Mouse (Mus musculus): ENCODE results near the gene Gm20532. TPM values are rescaled to one million over a fixed set of nuclear protein-coding genes. Genes with fewer than 3 reads are reported as not detected.

Gm20532 gene
- total and polyA plus RNA-seq, 2 experiments from 2014 or later: 0.25 TPM; not detected in 1

DNA sequence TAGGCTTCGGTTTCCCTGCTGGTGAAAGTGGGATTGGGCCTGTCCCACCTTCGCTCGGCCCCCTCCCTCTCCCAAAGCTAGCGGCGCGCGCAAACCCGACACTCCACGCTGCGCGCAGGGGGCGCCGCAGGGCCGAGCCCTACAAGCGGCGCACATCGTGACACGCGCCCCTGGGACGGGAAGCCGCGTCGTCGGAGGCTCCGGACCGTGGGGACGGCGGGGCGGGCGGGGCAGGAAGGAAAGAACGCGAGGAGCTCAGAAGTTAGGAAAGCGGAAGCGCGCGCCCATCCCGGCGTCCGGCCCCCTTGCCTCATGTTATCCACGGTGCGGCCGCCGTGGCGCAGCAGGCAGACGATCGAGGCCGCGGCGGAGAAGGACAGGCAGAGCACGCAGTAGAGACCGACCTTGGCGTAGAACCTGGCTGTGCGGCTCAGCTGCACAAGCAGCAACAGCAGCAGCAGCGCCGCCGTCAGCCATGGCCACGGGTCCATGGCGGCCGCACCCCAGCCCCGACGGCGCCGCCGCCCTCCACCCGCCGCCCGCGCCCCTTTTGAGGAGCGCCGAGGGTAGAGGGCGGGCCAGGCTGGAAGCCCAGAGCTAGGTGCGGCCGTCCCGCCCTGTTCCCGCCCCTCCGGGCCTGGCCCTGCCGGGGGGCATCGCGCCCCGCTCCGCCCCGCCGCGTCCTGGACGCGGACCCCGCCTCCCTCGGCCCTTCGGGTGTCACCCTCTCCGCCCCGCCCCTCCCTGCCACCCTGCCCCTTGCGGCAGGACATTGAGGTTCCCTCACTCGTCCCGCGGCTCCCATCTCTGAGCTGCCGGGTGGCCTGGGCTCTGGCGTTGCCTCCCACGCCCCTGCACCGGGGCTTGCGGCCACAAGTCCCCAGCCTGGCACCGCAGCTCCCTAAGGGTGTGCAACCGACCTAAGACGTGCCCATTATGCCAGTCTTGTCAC, 17.6 kb downstream of the Gm20532 start, which contains the start of gene Agpat2:
Gene Agpat2, minus strand, starts transcription at position 698 of the 952 bp plus-strand sequence.
- peak; percentile 56 for TF ChIP-seq CTCF (IDR thresholded peaks at IDR 0.05)
- peak; percentile 82 for ATAC-seq (ENCODE audit: low FRiP score)

DNA sequence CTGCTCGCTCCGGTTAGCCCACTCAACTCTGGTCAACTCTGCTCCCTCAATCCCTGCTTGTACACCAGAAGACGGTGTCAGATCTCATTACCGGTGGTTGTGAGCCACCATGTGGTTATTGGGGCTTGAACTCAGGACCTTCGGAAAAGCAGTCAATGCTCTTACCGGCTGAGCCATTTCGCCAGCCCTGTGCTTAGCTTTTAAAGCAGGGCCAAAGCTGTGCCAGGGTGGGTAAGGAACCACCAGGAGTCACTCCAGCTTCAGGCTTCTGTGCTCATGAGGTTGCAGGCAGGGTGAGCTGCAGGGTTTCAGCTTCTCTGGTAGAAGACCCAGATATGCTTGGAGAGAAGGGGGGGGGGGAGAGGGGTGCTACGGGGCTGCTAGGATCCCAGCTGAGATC, 18.9 kb downstream of the Gm20532 start:
- H3K4me1 ChIP-seq (ENCODE audit: insufficient read depth, low read length): peaks cover 4% of the 10 kb centered on the region; the same call in 1 of the 2 replicates
- no peak overlapping the region for H3K4me3 ChIP-seq (ENCODE audit: low read depth, low read length)
- no peaks in the 10 kb centered on the region for H3K36me3 ChIP-seq (ENCODE audit: insufficient read depth, low read length)
- WGBS: 86% methylated on average over 8 of the region's 8 CpGs
- H3K27me3 ChIP-seq (ENCODE audit: insufficient read depth, low read length): peaks cover 8% of the 10 kb centered on the region; the same call in 1 of the 2 replicates
- DNase-seq (ENCODE audit: low spot score) (no peak), ATAC-seq (ENCODE audit: low FRiP score) (no peak)
- no peak overlapping the region for H3K4me2 ChIP-seq (ENCODE audit: low read depth, low read length, poor library complexity, severe bottlenecking)
- no peaks in the 10 kb centered on the region for H3K9me3 ChIP-seq (ENCODE audit: low read length)
- TF ChIP-seq CTCF (IDR thresholded peaks at IDR 0.05): no peak
- no peak overlapping the region for H3K27ac ChIP-seq (ENCODE audit: low read depth, low read length)
- no peak overlapping the region for H3K9ac ChIP-seq (replicated peaks; ENCODE audit: low read length, poor library complexity, severe bottlenecking)

More for the DNA sequence above, 17.6 kb downstream of the Gm20532 start, which contains the start of gene Agpat2:
- no peaks in the 10 kb centered on the region for H3K9me3 ChIP-seq (ENCODE audit: low read length)
- H3K27me3 ChIP-seq (ENCODE audit: insufficient read depth, low read length): peaks cover 8% of the 10 kb centered on the region; the same call in 1 of the 2 replicates
- H3K4me1 ChIP-seq (ENCODE audit: insufficient read depth, low read length): peaks cover 4% of the 10 kb centered on the region; the same call in 1 of the 2 replicates
- peak; percentile 66 for DNase-seq (ENCODE audit: low spot score)
- WGBS: under 1% methylated on average over 63 of the region's 103 CpGs
- H3K4me3 ChIP-seq (ENCODE audit: low read depth, low read length): peak within 1 kb of the TSS; percentile 49
- no peak within 1 kb of the TSS for H3K27ac ChIP-seq (ENCODE audit: low read depth, low read length)
- H3K9ac ChIP-seq (replicated peaks; ENCODE audit: low read length, poor library complexity, severe bottlenecking): peak within 1 kb of the TSS; percentile 66
- no peaks in the 10 kb centered on the region for H3K36me3 ChIP-seq (ENCODE audit: insufficient read depth, low read length)
- peak within 1 kb of the TSS; percentile 79 for H3K4me2 ChIP-seq (ENCODE audit: low read depth, low read length, poor library complexity, severe bottlenecking)

DNA sequence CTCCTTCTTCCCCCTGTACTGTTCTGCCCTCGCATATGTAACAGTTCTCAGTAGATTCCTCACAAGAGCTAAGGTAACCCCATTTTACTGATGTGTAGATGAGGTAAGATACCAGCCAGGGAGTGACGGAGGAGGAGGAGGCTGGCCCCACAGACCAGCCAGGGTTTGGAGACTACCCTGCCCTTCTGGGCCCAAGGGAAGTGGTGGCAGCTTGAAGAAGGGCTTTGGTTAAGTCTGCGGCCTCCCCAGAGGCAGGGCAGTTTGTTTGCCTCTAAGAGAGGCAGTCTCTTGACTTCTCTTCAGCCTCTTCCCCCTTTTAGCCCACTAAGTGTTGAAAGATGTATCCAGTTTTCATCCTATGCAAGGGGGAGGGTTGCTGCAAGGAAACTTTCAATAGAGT, 20.1 kb downstream of the Gm20532 start:
- WGBS: 85% methylated on average over 3 of the region's 3 CpGs
- ATAC-seq (ENCODE audit: low FRiP score) (no peak), DNase-seq (ENCODE audit: low spot score) (no peak)
- H3K27ac ChIP-seq (ENCODE audit: low read depth, low read length): no peak overlapping the region
- H3K4me2 ChIP-seq (ENCODE audit: low read depth, low read length, poor library complexity, severe bottlenecking): no peak overlapping the region
- no peak overlapping the region for H3K4me3 ChIP-seq (ENCODE audit: low read depth, low read length)
- no peak for TF ChIP-seq CTCF (IDR thresholded peaks at IDR 0.05)
- no peaks in the 10 kb centered on the region for H3K9me3 ChIP-seq (ENCODE audit: low read length)
- H3K36me3 ChIP-seq (ENCODE audit: insufficient read depth, low read length): no peaks in the 10 kb centered on the region
- peaks cover 8% of the 10 kb centered on the region; the same call in 1 of the 2 replicates for H3K27me3 ChIP-seq (ENCODE audit: insufficient read depth, low read length)
- peaks cover 4% of the 10 kb centered on the region; the same call in 1 of the 2 replicates for H3K4me1 ChIP-seq (ENCODE audit: insufficient read depth, low read length)
- H3K9ac ChIP-seq (replicated peaks; ENCODE audit: low read length, poor library complexity, severe bottlenecking): no peak overlapping the region

DNA sequence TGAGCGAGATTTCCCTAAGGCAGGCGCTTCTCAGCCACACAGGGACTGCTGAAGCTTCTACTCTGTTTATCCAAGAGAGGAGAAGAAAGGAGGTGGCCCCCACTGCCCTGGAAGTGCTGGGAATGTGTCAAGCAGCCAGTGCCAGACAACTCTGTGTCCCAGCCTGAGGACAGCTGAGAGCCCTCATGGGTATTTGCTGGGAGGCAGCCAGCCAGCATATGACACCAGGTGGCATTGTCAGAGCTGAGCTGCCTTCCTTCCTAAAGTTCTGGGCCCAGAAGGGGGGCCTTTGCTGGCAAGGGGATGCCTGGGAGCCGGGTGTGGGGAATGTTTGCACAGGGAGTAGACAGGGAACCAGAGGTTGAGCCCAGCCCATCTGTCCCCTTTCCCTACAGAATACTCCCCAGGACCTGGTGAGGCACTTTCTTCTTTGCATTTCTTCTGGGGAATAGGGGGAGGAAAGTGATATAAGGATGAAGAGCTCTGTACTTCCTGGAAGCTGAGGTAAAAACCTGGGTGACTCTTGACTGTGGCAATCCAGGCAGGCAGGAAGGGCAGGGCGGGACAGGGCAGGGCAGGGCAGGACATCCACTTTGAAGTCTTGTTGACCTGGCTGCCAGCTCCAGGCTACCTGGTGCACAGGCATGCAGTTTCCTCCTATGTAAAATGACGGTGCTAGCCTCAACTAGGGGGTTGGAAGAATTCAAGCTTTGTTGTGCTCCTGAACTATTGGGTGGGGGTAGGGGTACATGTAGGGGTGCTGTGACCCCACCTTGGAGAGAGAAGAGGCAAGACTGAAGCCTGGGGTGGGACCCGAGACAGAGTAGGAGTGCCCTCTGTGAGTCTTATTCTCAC, 20.8 kb downstream of the Gm20532 start:
- no peak for TF ChIP-seq CTCF (IDR thresholded peaks at IDR 0.05)
- ATAC-seq (ENCODE audit: low FRiP score) (no peak), DNase-seq (ENCODE audit: low spot score) (peak; percentile 10)
- H3K36me3 ChIP-seq (ENCODE audit: insufficient read depth, low read length): no peaks in the 10 kb centered on the region
- H3K27ac ChIP-seq (ENCODE audit: low read depth, low read length): no peak overlapping the region
- H3K4me2 ChIP-seq (ENCODE audit: low read depth, low read length, poor library complexity, severe bottlenecking): no peak overlapping the region
- no peaks in the 10 kb centered on the region for H3K9me3 ChIP-seq (ENCODE audit: low read length)
- peaks cover 8% of the 10 kb centered on the region; the same call in 1 of the 2 replicates for H3K27me3 ChIP-seq (ENCODE audit: insufficient read depth, low read length)
- no peak overlapping the region for H3K4me3 ChIP-seq (ENCODE audit: low read depth, low read length)
- H3K9ac ChIP-seq (replicated peaks; ENCODE audit: low read length, poor library complexity, severe bottlenecking): no peak overlapping the region
- H3K4me1 ChIP-seq (ENCODE audit: insufficient read depth, low read length): peaks cover 4% of the 10 kb centered on the region; the same call in 1 of the 2 replicates
- 52% methylated on average over 6 of the region's 6 CpGs for WGBS

DNA sequence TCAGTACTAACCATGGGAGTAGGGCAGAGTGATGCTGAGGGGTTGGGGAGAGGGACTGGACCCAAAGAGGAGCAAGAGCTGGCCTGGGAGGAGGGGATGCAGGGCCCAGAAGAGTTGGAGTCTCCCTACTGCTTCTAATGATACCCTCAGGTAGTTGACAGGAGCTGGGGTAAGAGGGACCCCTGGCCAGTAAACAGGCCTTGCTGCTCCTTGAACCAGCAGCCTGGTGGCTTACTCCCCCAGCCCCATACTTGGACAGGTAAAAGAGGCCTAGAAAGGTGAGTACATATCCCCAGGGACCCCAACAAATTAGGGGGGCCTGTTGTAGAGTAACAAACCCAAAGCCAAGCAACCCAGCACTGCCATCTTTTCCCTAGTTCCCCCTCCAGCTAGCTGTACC, 22.3 kb downstream of the Gm20532 start:
- H3K27me3 ChIP-seq (ENCODE audit: insufficient read depth, low read length): peaks cover under 1% of the 10 kb centered on the region; the same call in 1 of the 2 replicates
- DNase-seq (ENCODE audit: low spot score) (no peak), ATAC-seq (ENCODE audit: low FRiP score) (no peak)
- no peak overlapping the region for H3K27ac ChIP-seq (ENCODE audit: low read depth, low read length)
- no peak overlapping the region for H3K4me2 ChIP-seq (ENCODE audit: low read depth, low read length, poor library complexity, severe bottlenecking)
- H3K36me3 ChIP-seq (ENCODE audit: insufficient read depth, low read length): no peaks in the 10 kb centered on the region
- no peak for TF ChIP-seq CTCF (IDR thresholded peaks at IDR 0.05)
- no peak overlapping the region for H3K4me3 ChIP-seq (ENCODE audit: low read depth, low read length)
- H3K9ac ChIP-seq (replicated peaks; ENCODE audit: low read length, poor library complexity, severe bottlenecking): no peak overlapping the region
- no peaks in the 10 kb centered on the region for H3K9me3 ChIP-seq (ENCODE audit: low read length)
- peaks cover 4% of the 10 kb centered on the region; the same call in 1 of the 2 replicates for H3K4me1 ChIP-seq (ENCODE audit: insufficient read depth, low read length)

Data from midbrain, postnatal 0 days (tissue).